Mouse (Mus musculus) gastrocnemius, postnatal 14 days (tissue): Measurements from ENCODE around the gene Klk10. TPM values are rescaled to one million over a fixed set of nuclear protein-coding genes. Genes with fewer than 3 reads are reported as not detected.

Experiments used
- DNase-seq: peaks from one replicate; pipeline ENCODE4 v3.0.0; 2021; ENCODE audit warnings: mixed read lengths
- intact Hi-C: fragments of 180-260 bp; cut with DNase I; formaldehyde crosslinking; loops from one replicate; pipeline ENCODE4 v1.15.1; 2025; ENCODE audit warnings: low total_unique reads
- total RNA-seq, 2 experiments: library from RNA; stranded (reverse); gene quantifications; 2 replicates each; pipeline ENCODE4 v1.2.3; 2021

Gene Klk10
- total RNA-seq, 2 experiments from 2014 or later, result 0.22 TPM; not detected in 1

DNA sequence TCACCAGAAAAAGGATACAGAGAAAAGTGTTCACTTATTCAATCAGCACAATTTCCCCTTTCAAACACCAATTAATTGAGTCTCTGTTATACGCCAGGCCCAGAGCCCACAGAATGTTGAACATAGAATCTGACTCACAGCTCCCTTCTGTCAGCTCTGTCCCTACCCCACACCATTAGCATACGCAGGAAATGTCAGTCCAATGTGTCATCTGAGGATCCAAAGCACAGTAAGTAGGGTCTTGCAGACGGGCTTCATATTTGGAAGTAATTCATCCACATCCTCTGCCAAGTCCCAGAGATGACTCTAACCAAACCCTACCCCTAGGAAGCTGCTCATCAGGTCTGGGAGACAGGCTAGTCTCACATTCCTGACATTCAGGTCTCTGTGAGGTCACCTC lies 7.3 kb downstream of the Klk10 start:
- intact Hi-C loops, result no loop called here

DNA sequence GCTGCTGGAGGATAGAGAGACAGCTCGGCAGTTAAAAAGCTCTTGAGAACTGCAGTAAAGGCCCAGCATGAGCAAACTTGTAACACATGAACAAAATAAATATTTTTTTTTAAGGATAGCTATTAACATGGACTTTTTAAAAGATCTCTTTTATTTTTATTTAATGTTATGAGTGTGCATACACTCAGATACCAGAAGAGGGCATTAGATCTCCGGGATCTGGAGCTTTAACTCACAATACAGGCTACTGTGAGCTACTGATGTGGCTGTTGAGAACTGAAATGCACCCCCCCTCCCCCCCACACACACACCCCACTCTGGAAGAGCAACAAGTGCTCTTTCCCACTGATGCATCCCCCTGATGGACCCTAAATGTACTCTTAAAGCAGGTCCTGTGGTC lies 8.5 kb downstream of the Klk10 start:
- DNase-seq, result no peak
- intact Hi-C loops, result no loop called here

More for the DNA sequence above, 7.3 kb downstream of the Klk10 start:
- no peak for DNase-seq

DNA sequence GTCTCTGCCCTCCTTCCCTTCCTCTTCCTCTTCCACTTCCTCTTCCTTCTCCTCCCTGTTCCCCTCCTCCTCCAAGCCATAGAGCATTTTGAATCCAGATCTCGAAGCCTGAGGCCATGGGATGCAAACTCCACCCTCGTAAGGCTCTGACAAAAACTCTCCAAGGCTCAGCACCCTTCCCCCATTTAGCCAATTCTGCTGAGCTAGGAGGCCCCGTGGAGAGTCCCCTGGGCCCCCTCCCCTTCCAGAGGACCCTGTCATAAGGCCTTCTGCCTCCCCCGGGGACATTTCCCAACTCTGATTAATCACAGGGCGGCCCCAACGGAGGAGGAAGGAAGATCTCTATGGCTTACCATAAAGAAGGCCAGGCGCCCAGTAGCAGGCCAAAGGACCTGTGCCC lies 10.8 kb downstream of the Klk10 start, which contains the start of gene Klk9:
Klk9 (plus strand) TSS at position 301 of the 400 bp plus-strand sequence.
- DNase-seq, result no peak
- intact Hi-C loops, result no loop called here

DNA sequence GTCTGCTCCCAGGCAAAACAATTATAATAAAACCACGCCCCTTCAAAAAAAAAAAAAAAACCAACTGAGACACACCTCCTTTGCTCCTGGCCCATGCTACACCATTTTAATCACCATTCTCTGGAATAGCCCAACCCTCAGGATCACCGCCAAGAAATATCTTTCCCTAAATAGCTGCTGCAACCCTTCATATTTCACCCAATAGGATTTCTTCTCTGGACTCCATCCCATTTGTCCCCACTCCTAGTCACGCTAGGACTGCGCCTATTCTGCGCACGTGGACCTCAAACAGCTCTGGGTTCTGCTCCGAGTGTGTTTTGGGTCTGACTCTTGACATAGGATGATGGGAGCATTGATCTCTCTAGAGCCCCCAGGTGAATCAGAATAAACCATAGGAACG lies 15.5 kb downstream of the Klk10 start:
- intact Hi-C loops, result no loop called here
- DNase-seq, result no peak

DNA sequence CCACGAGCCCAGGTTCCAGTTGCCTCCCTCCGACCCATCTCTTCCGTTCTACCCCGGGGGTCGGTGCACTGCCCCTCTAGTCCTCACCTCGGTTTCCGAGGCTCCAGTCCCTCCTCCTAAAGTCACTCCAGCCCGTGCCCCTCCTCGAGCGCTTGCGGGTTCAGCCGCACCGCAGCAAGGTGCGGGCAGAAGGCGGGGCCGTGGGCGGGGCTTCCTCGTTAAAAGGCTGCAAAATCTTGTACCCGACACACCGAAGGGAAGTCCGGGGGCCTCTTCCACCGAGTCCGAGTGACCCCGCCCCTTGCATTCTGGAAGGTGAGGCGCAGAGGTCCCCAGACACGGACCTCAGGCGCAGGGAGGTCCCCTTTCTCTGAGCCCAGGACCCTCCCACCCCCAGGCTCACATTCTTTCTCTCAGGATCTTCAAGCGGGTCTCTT lies 16.5 kb downstream of the Klk10 start, which contains the start of gene Klk8:
Klk8 (plus strand) TSS at position 245 of the 437 bp plus-strand sequence.
- DNase-seq, result no peak
- intact Hi-C loops, result no loop called here

DNA sequence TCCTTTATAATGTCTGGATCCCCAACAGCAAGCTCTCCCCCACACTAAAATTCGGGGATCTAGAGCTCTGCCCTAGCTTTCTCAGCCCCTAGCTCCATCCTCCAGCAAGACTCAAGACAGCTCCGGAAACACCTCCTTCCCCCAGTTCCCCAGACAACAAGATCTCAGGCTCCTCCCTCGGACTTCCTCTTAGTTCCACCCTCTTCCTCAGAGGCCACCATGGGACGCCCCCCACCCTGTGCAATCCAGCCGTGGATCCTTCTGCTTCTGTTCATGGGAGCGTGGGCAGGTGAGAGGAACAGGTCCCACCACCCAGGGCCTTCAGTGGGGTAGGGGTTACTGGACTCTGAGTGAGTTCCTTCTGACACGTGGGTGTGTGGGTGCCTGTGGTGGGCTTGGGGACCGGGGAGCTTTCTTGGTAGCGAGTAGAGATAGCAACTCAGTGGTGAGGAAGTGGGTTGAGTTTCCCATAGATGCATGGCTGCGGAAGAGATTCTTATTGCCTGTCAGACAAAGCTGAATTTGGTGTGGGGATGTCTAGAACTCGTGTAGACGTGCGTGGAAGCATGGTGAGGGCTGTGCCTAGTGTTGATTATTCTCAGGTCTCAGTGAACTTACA lies 17.1 kb downstream of the Klk10 start:
- DNase-seq, result no peak
- intact Hi-C loops, result no loop called here

DNA sequence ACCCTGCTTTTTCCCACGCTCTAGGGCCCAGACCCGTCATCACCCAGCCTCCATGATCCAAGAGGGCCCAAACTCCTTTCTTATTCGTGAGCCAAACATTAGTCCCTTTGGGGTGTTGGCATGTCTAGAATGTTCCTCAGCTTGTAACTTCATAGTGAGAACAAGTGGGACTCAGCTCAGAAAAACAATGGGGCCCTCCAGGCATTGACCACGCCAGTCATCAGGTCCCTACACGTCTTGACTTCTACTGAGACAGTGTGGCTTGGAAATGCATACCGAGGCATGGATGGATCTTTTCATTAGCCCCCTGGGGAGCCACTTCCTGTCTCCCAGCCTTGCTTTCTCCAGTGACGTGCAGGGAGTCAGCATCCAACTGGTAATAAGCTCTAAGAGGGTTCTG lies 19.0 kb downstream of the Klk10 start:
- DNase-seq, result no peak
- intact Hi-C loops, result no loop called here

DNA sequence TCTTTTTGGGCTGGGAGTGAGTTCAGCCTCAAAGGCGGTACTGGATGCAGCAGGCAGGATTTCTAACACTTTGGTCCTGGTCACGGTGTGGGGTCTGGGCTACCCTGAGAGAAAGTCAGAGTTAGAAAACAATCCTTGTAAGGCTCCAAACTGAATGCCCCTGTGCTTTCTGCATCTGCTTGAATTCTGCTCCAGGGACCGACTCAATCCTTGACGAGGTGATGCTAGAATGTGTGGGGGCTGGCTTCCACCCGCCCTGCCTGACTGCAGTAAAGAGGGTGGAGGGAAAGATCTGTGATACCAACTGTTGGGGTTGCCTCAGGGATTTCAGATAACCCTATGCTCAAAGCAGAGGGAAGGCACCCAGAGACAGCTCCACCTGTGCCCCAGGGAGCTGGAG lies 30.2 kb downstream of the Klk10 start, which contains the start of gene Klk7:
Klk7 (plus strand) TSS at position 301 of the 400 bp plus-strand sequence.
- intact Hi-C loops, result no loop called here
- DNase-seq, result no peak

DNA sequence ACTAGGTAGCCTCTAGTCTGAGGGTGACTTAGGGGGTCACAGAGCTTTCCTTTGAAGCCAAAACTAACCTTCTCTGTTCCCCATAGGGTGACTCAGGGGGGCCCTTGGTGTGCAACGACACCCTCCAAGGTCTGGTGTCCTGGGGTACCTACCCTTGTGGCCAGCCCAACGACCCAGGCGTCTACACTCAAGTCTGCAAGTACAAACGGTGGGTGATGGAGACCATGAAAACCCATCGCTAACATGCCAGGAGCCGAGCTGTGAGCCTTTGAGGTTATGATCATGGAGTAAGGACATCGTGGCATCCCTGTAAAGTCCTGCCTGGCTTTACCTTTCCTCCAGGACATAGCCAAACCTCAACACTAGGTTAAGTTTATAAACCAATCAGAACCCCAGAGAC lies 34.4 kb downstream of the Klk10 start:
- intact Hi-C loops, result no loop called here
- no peak for DNase-seq

DNA sequence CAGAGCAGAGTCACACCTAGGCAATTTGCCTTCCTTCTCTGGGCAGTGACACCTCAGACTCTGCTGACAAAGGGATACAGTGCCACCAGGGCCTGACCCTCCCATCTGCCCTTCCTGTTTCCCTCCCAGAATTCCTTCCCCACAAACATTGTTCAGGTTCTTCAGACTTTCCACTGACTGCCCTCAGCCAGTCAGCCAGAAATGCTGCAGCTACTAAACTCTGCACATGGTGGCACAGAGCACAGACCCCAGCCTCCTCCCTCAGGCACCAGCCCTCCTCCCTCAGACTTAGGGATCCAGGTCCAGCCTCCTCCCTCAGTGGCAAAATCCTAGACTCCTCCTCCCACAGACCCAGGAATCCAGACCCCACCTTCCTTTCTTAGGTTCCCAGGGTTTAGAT lies 35.9 kb downstream of the Klk10 start:
- intact Hi-C loops, result no loop called here
- DNase-seq, result no peak

DNA sequence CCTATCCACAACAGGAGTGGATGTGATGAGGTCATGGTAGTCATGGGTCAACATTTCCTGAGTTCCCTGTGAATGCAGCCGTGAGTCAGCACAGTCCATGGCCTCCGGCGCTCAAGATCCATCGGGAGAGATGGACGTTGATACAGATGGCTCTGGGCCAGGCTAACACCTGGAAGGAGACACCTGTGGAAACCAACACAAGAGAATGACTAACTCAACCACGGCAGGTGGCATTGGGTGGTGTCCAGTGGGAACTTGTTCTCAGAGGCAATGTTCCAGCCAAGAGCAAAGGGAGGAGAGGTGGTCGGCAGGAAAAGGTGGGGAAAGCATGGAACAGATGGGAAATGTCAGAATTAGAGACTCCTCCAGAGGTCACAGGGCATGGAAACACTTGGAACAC lies 40.7 kb downstream of the Klk10 start:
- DNase-seq, result no peak
- intact Hi-C loops, result no loop called here

DNA sequence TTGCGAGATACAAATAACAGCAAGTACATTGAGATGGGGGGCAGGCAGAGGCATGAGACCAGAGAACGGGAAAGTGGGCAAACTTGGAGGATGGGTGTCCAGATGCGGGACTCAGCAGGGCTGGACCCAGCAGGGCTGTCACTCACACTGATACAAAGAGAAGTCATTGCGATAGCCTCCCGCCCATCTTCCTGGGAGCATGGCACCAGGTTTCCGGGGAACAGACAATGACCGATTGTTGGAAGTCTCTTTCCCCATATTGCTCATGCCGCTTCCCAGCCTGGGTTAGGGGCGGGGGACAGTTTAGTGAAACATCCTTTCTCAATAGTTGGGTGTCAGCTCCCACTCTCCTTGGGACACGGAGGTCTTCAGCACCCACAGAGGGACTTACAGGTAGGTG lies 43.4 kb downstream of the Klk10 start, which contains the start of gene Klk6:
Klk6 (plus strand) TSS at position 301 of the 400 bp plus-strand sequence.
- intact Hi-C loops, result no loop called here

DNA sequence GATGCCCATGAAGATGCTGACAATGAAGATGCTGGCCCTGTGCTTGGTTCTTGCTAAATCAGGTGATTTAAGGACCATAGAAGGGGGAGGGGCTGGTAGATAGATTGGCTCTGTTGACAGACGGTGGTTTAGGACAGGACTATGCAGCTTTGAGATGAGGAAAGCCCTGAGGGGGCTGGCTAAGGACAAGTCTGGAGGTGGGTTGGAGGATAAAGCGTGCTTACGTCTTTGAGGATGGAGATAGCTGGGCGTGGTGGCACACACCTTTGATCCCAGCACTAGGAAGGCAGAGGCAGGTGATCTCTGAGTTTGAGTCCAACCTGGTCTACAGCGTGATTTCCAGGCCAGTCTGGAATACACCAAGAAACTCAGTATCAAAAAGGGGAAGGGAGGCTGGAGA lies 45.2 kb downstream of the Klk10 start:
- no peak for DNase-seq
- intact Hi-C loops, result no loop called here

More for the DNA sequence above, 43.4 kb downstream of the Klk10 start, which contains the start of gene Klk6:
- DNase-seq, result no peak

DNA sequence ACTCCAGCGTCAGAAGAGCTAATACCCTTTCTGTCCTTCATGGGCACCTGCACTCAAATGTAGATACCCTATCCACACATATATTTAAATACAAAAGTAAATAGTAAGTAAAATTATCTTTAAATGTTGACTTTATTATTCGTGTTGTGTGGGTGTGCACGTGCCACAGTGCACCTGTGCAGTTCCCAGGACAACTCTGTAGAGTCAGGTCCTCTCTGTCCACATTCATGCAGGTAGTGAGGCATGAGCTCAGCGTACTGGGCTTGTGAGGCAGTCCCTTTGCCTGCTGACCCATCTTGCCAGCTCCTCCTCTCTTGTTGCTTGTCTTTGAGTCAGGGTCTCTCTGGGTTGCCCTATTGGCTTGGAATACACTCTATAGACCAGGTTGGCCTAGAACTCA lies 46.9 kb downstream of the Klk10 start:
- intact Hi-C loops, result no loop called here
- no peak for DNase-seq

DNA sequence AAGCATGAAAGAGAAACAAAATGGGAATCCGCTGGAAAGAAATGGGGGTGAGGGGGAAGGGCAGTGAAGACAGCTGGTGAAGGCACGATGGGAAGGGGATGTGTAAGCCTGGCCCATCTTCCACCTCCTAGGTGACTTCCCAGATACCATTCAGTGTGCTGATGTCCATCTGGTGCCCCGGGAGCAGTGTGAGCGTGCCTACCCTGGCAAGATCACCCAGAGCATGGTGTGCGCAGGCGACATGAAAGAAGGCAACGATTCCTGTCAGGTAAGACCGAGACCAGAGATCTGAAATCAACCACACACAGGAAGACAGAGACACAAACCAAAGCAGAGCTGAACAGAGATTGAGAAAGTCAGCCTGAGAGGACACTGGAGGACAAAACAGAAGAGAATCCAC lies 48.2 kb downstream of the Klk10 start:
- intact Hi-C loops, result no loop called here
- DNase-seq, result no peak

Other genes starting within 250 kb of the Klk10 start
- 1 to 10 TPM; 1.7 to 2.1 TPM for gene Cd33, start 236.6 kb upstream of the Klk10 start, total RNA-seq
- under 1 TPM; 0.64 to 0.88 TPM for gene Zfp658, start 218.8 kb upstream of the Klk10 start, total RNA-seq
- 1 to 10 TPM; 3.7 to 5.6 TPM for gene Zfp719, start 201.4 kb upstream of the Klk10 start, total RNA-seq
- not detected for gene Zfp819, start 173.9 kb upstream of the Klk10 start, total RNA-seq
- not detected for gene Ceacam18, start 146.3 kb upstream of the Klk10 start, total RNA-seq
- gene Siglece, start 120.9 kb upstream of the Klk10 start, total RNA-seq, result under 1 TPM; 0.78 to 0.80 TPM
- 1 to 10 TPM; 2.2 to 2.9 TPM for gene Ctu1, start 109.0 kb upstream of the Klk10 start, total RNA-seq
- gene Klk14, start 90.6 kb upstream of the Klk10 start, total RNA-seq, result not detected
- gene Klk13, start 68.5 kb upstream of the Klk10 start, total RNA-seq, result not detected
- gene Klk12, start 12.1 kb upstream of the Klk10 start, total RNA-seq, result not detected
- gene Klk11, start 6.4 kb upstream of the Klk10 start, total RNA-seq, result not detected
- not detected for gene Klk9, start 10.9 kb downstream of the Klk10 start, total RNA-seq
- gene Klk8, start 16.5 kb downstream of the Klk10 start, total RNA-seq, result 1 to 10 TPM; 2.4 to 2.7 TPM
- not detected for gene Klk7, start 30.3 kb downstream of the Klk10 start, total RNA-seq
- gene Klk6, start 43.5 kb downstream of the Klk10 start, total RNA-seq, result not detected
- gene Klk5, start 60.9 kb downstream of the Klk10 start, total RNA-seq, result not detected
- gene Klk4, start 100.1 kb downstream of the Klk10 start, total RNA-seq, result not detected
- not detected for gene Klk15, start 152.7 kb downstream of the Klk10 start, total RNA-seq
- under 1 TPM in 1 of 2 experiments, not detected in 1; 0.25 TPM for gene Klk1b8, start 169.6 kb downstream of the Klk10 start, total RNA-seq
- not detected for gene Klk1b1, start 185.7 kb downstream of the Klk10 start, total RNA-seq
- gene Klk1b9, start 195.0 kb downstream of the Klk10 start, total RNA-seq, result not detected
- gene Klk1b11, start 214.8 kb downstream of the Klk10 start, total RNA-seq, result not detected
- gene Klk1b26, start 231.1 kb downstream of the Klk10 start, total RNA-seq, result under 1 TPM in 1 of 2 experiments, not detected in 1; 0.21 TPM